In genomic region chr11:65039517-65040095, GRCm38 (mm10) we compare ENCODE assay signal across 14 mouse cellular contexts.
DNase-seq lines count a peak whose midpoint lies in the region; ATAC-seq and TF ChIP-seq lines count a peak whose summit lies in the region.
"Had no signal": no experiment of that assay in that cellular context is flagged by ENCODE, and none has a peak within 500 bp of the region (broad histone marks: within the 10 kb centered on the region; RNA-seq: fewer than 3 reads in every experiment).

No protein-coding gene starts in this region.

- ATAC-seq in forebrain, embryonic 12.5 days (ENCODE audit: low FRiP score): no peak
- no peak for ATAC-seq in midbrain, embryonic 11.5 days (ENCODE audit: low FRiP score)
- ATAC-seq in midbrain, embryonic 16.5 days: no peak
- peak; percentile 93 for ATAC-seq in lung, postnatal 0 days
- ATAC-seq in stomach, postnatal 0 days (ENCODE audit: low FRiP score, low TSS enrichment): peak; percentile 87

- no peak overlapping the region for H3K9ac ChIP-seq in forebrain, embryonic 12.5 days
- 0 out of 2 replicates have a peak overlapping the region, but pooled peaks have one; percentile 24 for H3K9ac ChIP-seq in midbrain, embryonic 11.5 days (ENCODE audit: low read length)
- H3K9ac ChIP-seq in midbrain, embryonic 16.5 days (ENCODE audit: low read depth, low read length): no peak overlapping the region
- H3K9ac ChIP-seq in lung, postnatal 0 days (replicated peaks; ENCODE audit: low read depth): no peak overlapping the region
- no peak overlapping the region for H3K9ac ChIP-seq in stomach, postnatal 0 days (ENCODE audit: low read length)
- H3K9ac ChIP-seq: kidney, embryonic 15.5 days; liver, embryonic 15.5 days had no signal

- no peak; the same call in none of the 2 replicates for TF ChIP-seq EP300 in lung, postnatal 0 days (IDR thresholded peaks at IDR 0.05)
- no peak for TF ChIP-seq EP300 in stomach, postnatal 0 days (optimal IDR thresholded peaks at IDR 0.05)

- peak overlapping the region; percentile 26; the same call in 1 of the 2 replicates for H3K27ac ChIP-seq in forebrain, embryonic 10.5 days
- H3K27ac ChIP-seq in forebrain, embryonic 12.5 days: no peak overlapping the region
- H3K27ac ChIP-seq in midbrain, embryonic 11.5 days (ENCODE audit: low read depth, low read length): no peak overlapping the region
- H3K27ac ChIP-seq in midbrain, embryonic 16.5 days (ENCODE audit: low read length): no peak overlapping the region
- H3K27ac ChIP-seq in lung, postnatal 0 days (ENCODE audit: low read length): peak overlapping the region; percentile 85
- no peak overlapping the region for H3K27ac ChIP-seq in stomach, postnatal 0 days (replicated peaks)
- H3K27ac ChIP-seq: kidney, embryonic 15.5 days; liver, embryonic 15.5 days had no signal

- no peak overlapping the region for H3K4me3 ChIP-seq in forebrain, embryonic 10.5 days
- no peak overlapping the region for H3K4me3 ChIP-seq in forebrain, embryonic 12.5 days (replicated peaks)
- no peak overlapping the region for H3K4me3 ChIP-seq in midbrain, embryonic 11.5 days (ENCODE audit: low read depth, low read length)
- H3K4me3 ChIP-seq in midbrain, embryonic 16.5 days (ENCODE audit: low read depth, low read length): no peak overlapping the region
- H3K4me3 ChIP-seq in lung, postnatal 0 days (ENCODE audit: low read depth, low read length): no peak overlapping the region
- H3K4me3 ChIP-seq in stomach, postnatal 0 days (ENCODE audit: low read depth, low read length): no peak overlapping the region
- H3K4me3 ChIP-seq: erythroblast, embryonic 14.5 days; kidney, embryonic 15.5 days; liver, embryonic 15.5 days had no signal

- no peaks in the 10 kb centered on the region for H3K27me3 ChIP-seq in forebrain, embryonic 10.5 days (ENCODE audit: poor library complexity, severe bottlenecking)
- H3K27me3 ChIP-seq in forebrain, embryonic 12.5 days: no peaks in the 10 kb centered on the region
- no peaks in the 10 kb centered on the region for H3K27me3 ChIP-seq in midbrain, embryonic 11.5 days (ENCODE audit: control insufficient read depth, insufficient read depth, low read length)
- H3K27me3 ChIP-seq in midbrain, embryonic 16.5 days (ENCODE audit: control insufficient read depth, insufficient read depth, low read depth, low read length): no peaks in the 10 kb centered on the region
- H3K27me3 ChIP-seq in lung, postnatal 0 days (replicated peaks; ENCODE audit: insufficient read depth, low read length): no peaks in the 10 kb centered on the region
- H3K27me3 ChIP-seq in stomach, postnatal 0 days (ENCODE audit: control insufficient read depth, insufficient read depth, low read length): no peaks in the 10 kb centered on the region
- H3K27me3 ChIP-seq: kidney, embryonic 15.5 days; liver, embryonic 15.5 days had no signal

- no peak for TF ChIP-seq CTCF in lung, postnatal 0 days (IDR thresholded peaks at IDR 0.05)
- no peak for TF ChIP-seq CTCF in stomach, postnatal 0 days (IDR thresholded peaks at IDR 0.05; ENCODE audit: low read depth)

- no peak overlapping the region for H3K4me2 ChIP-seq in forebrain, embryonic 12.5 days
- no peak overlapping the region for H3K4me2 ChIP-seq in midbrain, embryonic 11.5 days
- no peak overlapping the region for H3K4me2 ChIP-seq in midbrain, embryonic 16.5 days (ENCODE audit: low read length)
- H3K4me2 ChIP-seq in lung, postnatal 0 days (replicated peaks; ENCODE audit: low read depth, low read length): peak overlapping the region; percentile 20
- no peak overlapping the region for H3K4me2 ChIP-seq in stomach, postnatal 0 days (replicated peaks; ENCODE audit: low read depth)
- H3K4me2 ChIP-seq: kidney, embryonic 15.5 days; liver, embryonic 15.5 days had no signal

- DNase-seq in forebrain, embryonic 10.5 days (ENCODE audit: extremely low spot score, low spot score): no peak
- no peak for DNase-seq in midbrain, embryonic 11.5 days (ENCODE audit: low spot score, missing footprints)
- peak; percentile 94 for DNase-seq in lung, postnatal 0 days (ENCODE audit: low spot score)
- peak; percentile 26 for DNase-seq in stomach, postnatal 0 days (ENCODE audit: low spot score)
- no peak for DNase-seq in spleen, postnatal 14 days (ENCODE audit: low spot score in 2 of 2)
- DNase-seq in right cerebral cortex, adult 2 months (ENCODE audit: low spot score in 2 of 2): no peak
- DNase-seq: cerebellum, adult 9-11 months; heart, adult 11 months; layer of hippocampus, adult 9-11 months had no signal

- WGBS in forebrain, embryonic 10.5 days: 67% methylated on average over 12 of the region's 12 CpGs
- 54% methylated on average over 12 of the region's 12 CpGs for WGBS in forebrain, embryonic 12.5 days
- 63% methylated on average over 12 of the region's 12 CpGs for WGBS in midbrain, embryonic 11.5 days
- 48% methylated on average over 12 of the region's 12 CpGs for WGBS in midbrain, embryonic 16.5 days
- 16% methylated on average over 12 of the region's 12 CpGs for WGBS in lung, postnatal 0 days
- WGBS in stomach, postnatal 0 days: 32% methylated on average over 12 of the region's 12 CpGs

- H3K9me3 ChIP-seq in forebrain, embryonic 10.5 days: no peaks in the 10 kb centered on the region
- no peaks in the 10 kb centered on the region for H3K9me3 ChIP-seq in forebrain, embryonic 12.5 days
- no peaks in the 10 kb centered on the region for H3K9me3 ChIP-seq in midbrain, embryonic 11.5 days (ENCODE audit: control insufficient read depth, low read length)
- H3K9me3 ChIP-seq in midbrain, embryonic 16.5 days (replicated peaks; ENCODE audit: control insufficient read depth, low read length, poor library complexity, severe bottlenecking): no peaks in the 10 kb centered on the region; the same call in 1 of the 2 replicates
- H3K9me3 ChIP-seq in lung, postnatal 0 days (ENCODE audit: low read length): no peaks in the 10 kb centered on the region
- H3K9me3 ChIP-seq in stomach, postnatal 0 days (ENCODE audit: control insufficient read depth, low read length): no peaks in the 10 kb centered on the region
- H3K9me3 ChIP-seq: kidney, embryonic 15.5 days; liver, embryonic 15.5 days had no signal

- H3K36me3 ChIP-seq in forebrain, embryonic 10.5 days (replicated peaks): no peaks in the 10 kb centered on the region
- H3K36me3 ChIP-seq in forebrain, embryonic 12.5 days (replicated peaks): no peaks in the 10 kb centered on the region
- no peaks in the 10 kb centered on the region for H3K36me3 ChIP-seq in midbrain, embryonic 11.5 days (ENCODE audit: control insufficient read depth, insufficient read depth, low read length)
- H3K36me3 ChIP-seq in midbrain, embryonic 16.5 days (ENCODE audit: control insufficient read depth, insufficient read depth, low read length): peaks cover 4% of the 10 kb centered on the region
- H3K36me3 ChIP-seq in lung, postnatal 0 days (ENCODE audit: insufficient read depth, low read length): no peaks in the 10 kb centered on the region
- no peaks in the 10 kb centered on the region for H3K36me3 ChIP-seq in stomach, postnatal 0 days (ENCODE audit: control insufficient read depth, insufficient read depth, low read length)
- H3K36me3 ChIP-seq: kidney, embryonic 15.5 days; liver, embryonic 15.5 days had no signal

- peaks cover 24% of the 10 kb centered on the region for H3K4me1 ChIP-seq in forebrain, embryonic 10.5 days
- H3K4me1 ChIP-seq in forebrain, embryonic 12.5 days: peaks cover 18% of the 10 kb centered on the region
- H3K4me1 ChIP-seq in midbrain, embryonic 11.5 days (ENCODE audit: control insufficient read depth, insufficient read depth, low read length): 0 out of 2 replicates have a peak, but pooled peaks cover 8% of the 10 kb centered on the region
- H3K4me1 ChIP-seq in midbrain, embryonic 16.5 days (ENCODE audit: control insufficient read depth, insufficient read depth, low read length): no peaks in the 10 kb centered on the region
- no peaks in the 10 kb centered on the region; the same call in 1 of the 2 replicates for H3K4me1 ChIP-seq in lung, postnatal 0 days (ENCODE audit: insufficient read depth, low read depth, low read length)
- no peaks in the 10 kb centered on the region for H3K4me1 ChIP-seq in stomach, postnatal 0 days (replicated peaks; ENCODE audit: control insufficient read depth, insufficient read depth)
- H3K4me1 ChIP-seq: liver, embryonic 15.5 days had no signal

Comparison
In these comparisons a context has a peak if more than half of its experiments do, and no peak if none do; other contexts are left out.
1. H3K27ac ChIP-seq: peak in forebrain, embryonic 10.5 days (single experiment) and lung, postnatal 0 days (single experiment); none in forebrain, embryonic 12.5 days (single experiment), midbrain, embryonic 11.5 days (single experiment), midbrain, embryonic 16.5 days (single experiment) and stomach, postnatal 0 days (single experiment).
2. DNase-seq: peak in lung, postnatal 0 days (single experiment) and stomach, postnatal 0 days (single experiment); none in forebrain, embryonic 10.5 days (single experiment), midbrain, embryonic 11.5 days (single experiment), spleen, postnatal 14 days (0 of 2) and right cerebral cortex, adult 2 months (0 of 2).
3. ATAC-seq: peak in lung, postnatal 0 days (single experiment) and stomach, postnatal 0 days (single experiment); none in forebrain, embryonic 12.5 days (single experiment), midbrain, embryonic 11.5 days (single experiment) and midbrain, embryonic 16.5 days (single experiment).